Mouse (Mus musculus): Measurements from ENCODE around the gene Tln1.
"Not testable (repeated sequence)": the region's sequence is repeated elsewhere in the genome, so short reads cannot be mapped to it uniquely, and the experiment has no call there.

The Tln1 gene

GRCm38 (mm10) chr4:43504269-43504668 lies 58.2 kb downstream of the Tln1 start:
- no peak for DNase-seq (ENCODE audit: low spot score)

GRCm38 (mm10) chr4:43503506-43503905 lies 59.0 kb downstream of the Tln1 start:
- DNase-seq (ENCODE audit: low spot score): no peak

GRCm38 (mm10) chr4:43503041-43503440 lies 59.5 kb downstream of the Tln1 start:
- DNase-seq (ENCODE audit: low spot score): no peak

- peak; percentile 55 for DNase-seq (ENCODE audit: low spot score)
Measured at GRCm38 (mm10) chr4:43499407-43500333, 62.8 kb downstream of the Tln1 start, which contains the start of gene Arhgef39. Arhgef39 (minus strand) TSS chr4:43499695.

DNA sequence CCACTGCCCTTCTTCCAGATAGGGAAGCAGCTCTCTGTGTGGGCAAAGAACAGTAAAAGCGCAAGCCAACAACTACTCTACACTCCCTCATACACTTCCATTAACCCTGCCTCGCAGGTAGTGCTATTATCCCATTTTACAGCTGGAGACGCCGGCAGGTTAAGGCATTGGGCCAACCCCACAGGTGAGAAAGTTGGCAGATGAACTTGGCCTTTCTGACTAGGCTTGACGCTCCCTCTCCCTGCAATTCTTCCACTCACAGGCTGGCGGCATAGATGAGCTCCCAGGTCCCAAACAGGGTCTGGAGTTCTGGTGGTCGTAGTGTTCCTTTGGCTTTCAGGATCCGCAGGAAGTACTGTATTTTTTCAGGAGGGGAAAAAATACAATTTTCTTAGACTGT lies 63.5 kb downstream of the Tln1 start:
- no peak for DNase-seq (ENCODE audit: low spot score)

- DNase-seq (ENCODE audit: low spot score): no peak
Measured at GRCm38 (mm10) chr4:43497946-43498345, 64.5 kb downstream of the Tln1 start.

DNA sequence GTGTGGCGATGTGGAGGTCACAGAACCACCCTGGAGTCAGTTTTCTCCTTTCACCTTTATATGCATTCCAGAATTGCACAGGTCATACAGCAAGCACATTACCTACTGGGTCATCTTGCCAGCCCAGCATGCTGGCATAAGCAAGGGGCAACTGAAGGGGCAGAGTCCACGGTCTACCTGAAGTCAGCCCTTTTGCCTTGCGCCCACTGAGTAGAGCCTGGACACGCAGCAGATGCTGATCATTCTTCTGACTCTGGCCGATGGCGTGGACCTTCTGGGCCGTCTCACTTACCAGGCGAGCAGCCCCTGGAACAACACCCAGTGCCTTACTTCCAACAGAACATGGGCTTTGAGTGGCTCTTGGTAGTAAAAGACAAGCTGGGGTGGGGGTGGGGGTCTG lies 65.1 kb downstream of the Tln1 start:
- DNase-seq (ENCODE audit: low spot score): no peak

- no peak for DNase-seq (ENCODE audit: low spot score)
Measured at GRCm38 (mm10) chr4:43496587-43496986, 65.9 kb downstream of the Tln1 start.

DNA sequence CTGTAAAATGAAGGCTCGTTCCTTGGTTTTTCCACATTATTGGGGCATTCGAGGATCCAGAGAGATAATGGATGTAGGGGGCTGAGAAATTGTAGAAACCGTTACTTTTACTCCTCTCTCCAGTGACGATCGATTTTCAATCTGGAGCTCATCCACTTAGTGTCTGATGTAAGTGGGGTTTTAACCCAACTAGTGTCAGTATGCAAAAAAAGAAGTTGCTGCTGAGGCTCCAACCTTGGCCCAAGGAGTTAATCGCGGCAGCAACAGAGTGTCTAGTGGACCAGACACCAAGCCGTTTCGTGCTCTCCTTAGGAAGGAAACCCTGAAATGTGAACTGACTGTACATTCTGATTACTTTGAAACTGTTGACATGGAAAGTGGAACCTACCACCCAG lies 68.6 kb downstream of the Tln1 start:
- DNase-seq (ENCODE audit: low spot score): no peak

- peak; percentile 97 for DNase-seq (ENCODE audit: low spot score)
Measured at GRCm38 (mm10) chr4:43493186-43493845, 69.2 kb downstream of the Tln1 start.

- DNase-seq (ENCODE audit: low spot score): peak; percentile 97
Measured at GRCm38 (mm10) chr4:43492821-43493185, 69.7 kb downstream of the Tln1 start, which contains the start of gene Ccdc107. Ccdc107 (plus strand) TSS chr4:43492900.

- DNase-seq (ENCODE audit: low spot score): no peak
Measured at GRCm38 (mm10) chr4:43492101-43492820, 70.2 kb downstream of the Tln1 start.

GRCm38 (mm10) chr4:43490801-43491200 lies 71.7 kb downstream of the Tln1 start:
- no peak for DNase-seq (ENCODE audit: low spot score)

DNA sequence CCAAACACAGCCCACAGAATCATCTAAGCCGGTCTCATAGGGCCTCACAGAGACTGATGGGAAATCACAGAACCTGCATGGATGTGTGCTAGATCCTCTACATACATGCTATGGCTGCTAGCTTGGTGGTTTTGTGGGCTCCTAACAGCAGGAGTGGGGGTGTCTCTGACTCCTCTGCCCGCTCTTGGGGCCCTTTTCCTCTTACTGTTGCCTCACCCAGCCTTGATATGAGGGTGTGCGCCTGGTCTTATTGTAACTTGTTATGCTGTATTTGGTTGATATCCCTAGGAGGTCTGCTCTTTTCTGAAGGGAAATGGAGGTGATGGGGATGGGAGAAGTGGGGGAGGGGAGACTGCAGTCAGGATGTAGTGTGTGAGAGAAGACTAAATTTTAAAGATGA lies 72.9 kb downstream of the Tln1 start:
- DNase-seq (ENCODE audit: low spot score): no peak

DNA sequence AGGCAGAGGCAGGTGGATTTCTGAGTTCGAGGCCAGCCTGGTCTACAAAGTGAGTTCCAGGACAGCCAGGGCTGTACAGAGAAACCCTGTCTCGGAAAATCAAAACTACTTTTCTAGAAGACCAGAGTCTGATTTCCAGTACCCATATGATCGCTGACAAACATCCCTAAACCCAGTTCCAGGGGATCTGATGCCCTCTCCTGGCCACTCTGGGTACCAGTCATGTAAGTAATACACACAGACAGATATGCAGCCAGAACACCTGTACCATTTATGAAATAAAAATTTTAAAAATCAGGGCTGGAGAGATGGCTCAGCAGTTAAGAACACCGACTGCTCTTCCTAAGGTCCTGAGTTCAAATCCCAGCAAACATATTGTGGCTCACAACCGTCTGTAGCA lies 76.8 kb downstream of the Tln1 start:
- not testable (repeated sequence) for DNase-seq (ENCODE audit: low spot score)

DNA sequence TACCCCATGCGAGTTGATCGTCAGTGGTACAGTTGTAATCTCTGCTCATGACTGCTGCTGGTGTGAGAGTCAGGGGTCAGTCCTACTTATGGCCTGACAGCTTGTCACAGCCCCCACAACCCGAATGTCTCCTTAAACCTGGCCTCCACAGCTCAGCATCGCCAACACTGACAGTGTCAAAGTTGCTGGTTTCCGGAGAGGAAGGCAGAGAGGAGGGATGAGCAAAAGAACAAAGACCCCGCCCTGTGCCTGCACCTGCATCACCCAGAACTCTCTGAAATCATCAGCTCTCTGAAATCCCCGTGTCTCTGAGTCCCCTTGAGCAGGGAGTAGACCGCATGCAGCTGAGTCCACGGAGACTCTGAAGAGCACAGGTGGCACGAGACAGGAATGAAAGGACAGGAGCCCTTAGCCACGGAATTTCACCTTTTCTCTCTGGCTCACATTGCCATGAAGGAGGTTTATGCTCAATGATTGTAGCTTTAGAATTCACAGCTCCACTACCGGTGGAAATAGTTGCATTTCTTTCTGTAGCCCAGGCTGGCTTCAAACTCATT lies 78.9 kb downstream of the Tln1 start, which contains the start of gene Sit1:
TSS of gene Sit1 (minus strand) at position 200 of the 557 bp plus-strand sequence.
- DNase-seq (ENCODE audit: low spot score): peak; percentile 82

DNA sequence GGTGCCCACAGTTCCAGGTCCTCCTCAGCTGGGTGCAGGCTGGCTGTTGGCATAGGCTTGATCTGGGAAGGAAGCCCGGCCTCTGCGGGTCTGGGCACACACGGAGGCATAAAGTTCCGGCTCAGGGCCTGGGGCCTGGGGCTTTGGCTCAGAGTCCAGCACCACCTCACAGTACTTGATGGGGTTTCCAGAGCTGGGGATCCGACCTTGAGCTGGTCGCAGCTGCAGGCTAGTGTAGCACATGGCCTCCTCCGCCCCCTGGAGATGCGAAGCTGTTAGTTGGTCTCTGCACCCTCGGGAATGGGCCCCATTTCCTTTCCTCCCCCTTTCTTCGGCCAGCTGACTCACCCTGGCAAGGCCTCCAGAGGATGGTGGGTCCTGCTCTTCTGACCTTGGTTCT lies 79.9 kb downstream of the Tln1 start:
- DNase-seq (ENCODE audit: low spot score): peak; percentile 12

DNA sequence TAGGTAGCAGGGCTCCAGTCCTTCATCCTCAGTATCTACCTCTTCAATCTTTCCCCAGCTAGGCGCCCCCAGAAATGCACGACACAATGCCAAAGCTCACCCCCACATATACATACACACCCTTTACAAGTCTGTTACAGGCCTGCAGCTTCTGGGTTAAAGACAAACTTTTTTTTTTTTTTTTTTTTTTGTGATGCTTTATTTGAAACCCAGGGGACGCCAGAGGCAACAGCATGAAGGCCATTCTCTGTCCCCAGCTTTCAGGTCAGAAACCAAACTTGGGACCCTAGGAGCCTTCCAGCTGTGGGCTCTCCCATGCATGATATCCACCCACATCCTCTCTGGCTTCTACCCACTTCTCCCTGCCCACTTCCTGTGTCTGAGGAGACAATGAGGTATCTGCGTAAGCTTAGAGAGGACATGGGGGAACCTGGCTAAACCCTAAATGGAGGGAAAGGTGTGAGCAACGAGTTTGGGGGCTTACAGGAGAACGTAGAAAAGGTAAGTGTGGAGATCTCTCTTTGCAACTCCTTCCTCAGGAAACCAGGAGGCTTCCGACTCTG lies 80.5 kb downstream of the Tln1 start:
- DNase-seq (ENCODE audit: low spot score): peak; percentile 74
